Mouse (Mus musculus) liver, postnatal 0 days (tissue): ENCODE data around the gene Cd86.

Experiments used
- CTCF ChIP-seq: sonication (generic); IDR thresholded peaks from 2 replicates; pipeline ENCODE4 v1.5.1; 2016; ENCODE audit warnings: antibody characterized with exemption, low read depth
- EP300 ChIP-seq: IDR thresholded peaks from 2 replicates; pipeline ENCODE4 v1.6.1; 2016; ENCODE audit warnings: antibody characterized with exemption, low read depth, mild to moderate bottlenecking

DNA sequence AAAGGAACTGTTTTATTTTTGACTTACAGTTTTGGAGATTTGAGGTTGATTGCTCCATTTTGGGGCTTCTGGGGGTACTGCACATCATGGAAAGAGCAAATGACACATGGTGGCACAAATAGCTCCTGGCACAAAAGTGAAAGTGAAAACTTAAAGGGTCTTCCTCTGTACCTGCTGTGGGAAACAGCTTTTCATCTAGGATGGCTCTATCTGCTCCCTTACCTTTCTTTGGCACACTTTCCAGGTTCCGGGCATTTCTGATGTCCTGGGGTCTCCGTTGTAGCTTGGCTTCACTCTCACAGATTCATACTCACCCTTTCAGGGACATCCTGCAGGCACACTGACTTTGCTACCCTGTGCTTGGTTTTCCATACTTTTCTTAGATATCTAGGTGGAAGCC, 22.2 kb upstream of the Cd86 start:
- TF ChIP-seq CTCF (no peak), EP300 (no peak)
